Mouse (Mus musculus): Measurements from ENCODE around the gene Prdx5.

Gene Prdx5

GRCm38 (mm10) chr19:6872701-6873100 lies 37.2 kb downstream of the Prdx5 start:
- DNase-seq = no peak

- peak; percentile 53 for DNase-seq
These were observed 38.2 kb downstream of the Prdx5 start for GRCm38 (mm10) chr19:6871574-6872271.

GRCm38 (mm10) chr19:6869355-6869754 lies 40.6 kb downstream of the Prdx5 start:
- DNase-seq = peak; percentile 78

DNA sequence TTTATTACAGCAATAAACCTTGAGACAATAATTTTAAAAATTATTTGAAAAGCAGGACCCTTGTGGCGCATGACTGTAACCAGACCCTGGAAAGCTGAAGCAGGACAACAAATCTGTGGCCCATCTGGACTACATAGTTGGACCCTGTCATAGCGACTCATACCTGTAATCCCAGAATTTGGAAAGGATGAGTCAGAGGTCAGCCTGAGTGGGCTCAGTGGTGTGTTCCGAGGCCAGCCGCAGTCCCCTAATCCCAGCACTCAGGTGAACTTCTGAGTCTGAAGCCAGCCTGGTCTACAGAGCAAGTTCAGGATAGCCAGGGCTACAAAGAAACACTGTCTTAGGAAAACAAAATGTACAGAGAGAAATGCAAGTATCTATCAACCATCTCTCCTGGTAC lies 48.5 kb downstream of the Prdx5 start:
- DNase-seq = no peak

- no peak for DNase-seq
These were observed 49.2 kb downstream of the Prdx5 start for GRCm38 (mm10) chr19:6860706-6861105.

DNA sequence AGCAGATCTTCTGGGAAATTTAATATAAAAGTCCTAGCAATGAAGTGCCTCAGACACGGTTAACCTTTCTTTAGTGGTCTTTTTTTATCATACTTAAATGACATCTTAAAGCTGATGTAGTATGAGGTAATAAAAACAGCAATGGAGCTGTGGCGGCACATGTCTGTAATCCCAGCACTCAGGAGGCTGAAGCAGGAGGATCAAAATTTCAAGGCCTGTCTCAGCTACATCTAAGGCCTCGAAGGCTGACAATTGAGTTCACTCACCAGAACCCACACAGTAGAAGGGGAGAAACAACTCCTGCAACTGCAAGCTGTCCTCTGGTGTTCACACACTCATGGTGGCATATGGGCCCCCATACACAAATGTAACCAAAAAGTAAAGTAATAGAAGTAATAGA lies 49.9 kb downstream of the Prdx5 start:
- no peak for DNase-seq

GRCm38 (mm10) chr19:6859032-6859651 lies 50.8 kb downstream of the Prdx5 start:
- DNase-seq = no peak

DNA sequence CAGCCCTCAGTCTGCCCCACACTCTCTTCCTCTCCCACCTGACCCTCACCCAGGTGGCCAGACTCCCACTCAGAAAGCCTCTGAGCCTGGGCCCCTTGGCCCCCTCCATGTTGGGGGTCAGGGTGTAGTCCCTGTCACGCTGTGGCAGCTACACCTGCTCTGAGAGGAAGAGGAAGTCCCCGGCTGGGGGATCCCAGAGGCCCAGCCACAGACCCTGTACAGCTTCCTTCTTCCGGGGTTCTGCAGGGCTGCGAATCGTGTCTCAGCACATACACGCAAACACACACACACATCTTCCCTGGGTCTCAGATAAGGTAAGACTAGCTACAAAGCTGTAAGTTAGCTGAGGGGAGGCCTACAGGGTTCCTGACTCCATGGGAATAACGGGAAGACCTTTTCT lies 51.9 kb downstream of the Prdx5 start, which contains the start of gene Ccdc88b:
Gene Ccdc88b, minus strand, starts transcription at position 181 of the 400 bp plus-strand sequence.
- DNase-seq = peak; percentile 39

- DNase-seq = no peak
These were observed 52.4 kb downstream of the Prdx5 start for GRCm38 (mm10) chr19:6857391-6858005.

DNA sequence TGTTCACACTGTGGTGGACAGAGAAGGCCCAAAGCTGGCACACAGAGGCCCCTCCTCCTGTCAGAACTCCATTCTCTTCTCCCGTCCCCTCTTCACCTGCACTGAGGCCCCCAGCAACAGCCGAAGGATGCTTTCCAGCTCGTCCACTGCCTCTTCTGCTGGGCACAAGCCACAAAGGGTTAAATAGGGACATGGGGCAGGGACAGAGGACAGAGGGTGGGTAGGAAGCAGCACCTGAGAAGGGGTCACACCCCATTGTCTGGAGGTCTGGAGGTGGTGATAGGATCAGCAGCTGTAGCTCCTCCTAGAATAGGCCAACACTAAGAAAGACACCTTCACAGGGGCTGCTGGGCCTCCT lies 52.9 kb downstream of the Prdx5 start:
- no peak for DNase-seq
